Mouse (Mus musculus) hindbrain, embryonic 14.5 days (tissue): ENCODE data around the gene Cxadr. TPM values are rescaled to one million over a fixed set of nuclear protein-coding genes. Genes with fewer than 3 reads are reported as not detected.
"Not testable (repeated sequence)": the region's sequence is repeated elsewhere in the genome, so short reads cannot be mapped to it uniquely, and the experiment has no call there.

Source experiments
- ATAC-seq: fragments of 200-750 bp; cut with Nextera tagmentation; 2 replicates; pipeline ENCODE4 v1.8.0; 2017; ENCODE audit warnings: moderate number of reproducible peaks, mild to moderate bottlenecking, moderate TSS enrichment, moderate library complexity; ENCODE audit not compliant: low FRiP score
- DNase-seq: peaks from one replicate; pipeline ENCODE4 v3.0.0-alpha.2; 2015; ENCODE audit warnings: low spot score
- H3K27ac ChIP-seq: fragments of 300-500 bp; sonication (generic); 2 replicates; pipeline ENCODE4 v1.5.1; 2014; ENCODE audit warnings: mild to moderate bottlenecking, moderate library complexity
- H3K27me3 ChIP-seq: fragments of 300-500 bp; sonication (generic); 2 replicates; pipeline ENCODE4 v1.6.1; 2014; ENCODE audit warnings: mild to moderate bottlenecking, low read length, mixed read lengths; ENCODE audit not compliant: control insufficient read depth, insufficient read depth
- H3K36me3 ChIP-seq: fragments of 300-500 bp; sonication (generic); replicated peaks from 2 replicates; pipeline ENCODE4 v1.6.1; 2014; ENCODE audit not compliant: control insufficient read depth, insufficient read depth
- H3K4me1 ChIP-seq: fragments of 300-500 bp; sonication (generic); replicated peaks from 2 replicates; pipeline ENCODE4 v1.6.1; 2014; ENCODE audit warnings: antibody characterized with exemption, low read length, mixed read lengths; ENCODE audit not compliant: control insufficient read depth, insufficient read depth
- H3K4me2 ChIP-seq: fragments of 300-500 bp; sonication (generic); replicated peaks from 2 replicates; pipeline ENCODE4 v1.6.1; 2014; ENCODE audit warnings: mild to moderate bottlenecking, moderate library complexity
- H3K4me3 ChIP-seq: fragments of 300-500 bp; sonication (generic); replicated peaks from 2 replicates; pipeline ENCODE4 v1.5.1; 2014; ENCODE audit warnings: mild to moderate bottlenecking, low read length
- H3K9ac ChIP-seq: fragments of 300-500 bp; sonication (generic); 2 replicates; pipeline ENCODE4 v1.6.1; 2014
- H3K9me3 ChIP-seq: fragments of 300-500 bp; sonication (generic); 2 replicates; pipeline ENCODE4 v1.6.1; 2016; ENCODE audit warnings: low read length; ENCODE audit not compliant: control insufficient read depth
- WGBS: fragments of 180-500 bp; shearing (Covaris S2); extraction: QIAGEN DNeasy Blood & Tissue Kit; methylation state at CpG from one replicate; pipeline ENCODE4 v1.1.7; 2014; 5-methylcytosine and 5-hydroxymethylcytosine counted together
- polyA plus RNA-seq: library from polyadenylated mRNA; unstranded; fragments of >200 nt; fragmentation: Nextera tagmentation; extraction: Ambion mirVana; gene quantifications from 2 replicates; pipeline ENCODE4 v1.2.1, GENCODE M21; 2014

Gene Cxadr
- polyA plus RNA-seq, 1 experiment from 2014 or later: 107 TPM

DNA sequence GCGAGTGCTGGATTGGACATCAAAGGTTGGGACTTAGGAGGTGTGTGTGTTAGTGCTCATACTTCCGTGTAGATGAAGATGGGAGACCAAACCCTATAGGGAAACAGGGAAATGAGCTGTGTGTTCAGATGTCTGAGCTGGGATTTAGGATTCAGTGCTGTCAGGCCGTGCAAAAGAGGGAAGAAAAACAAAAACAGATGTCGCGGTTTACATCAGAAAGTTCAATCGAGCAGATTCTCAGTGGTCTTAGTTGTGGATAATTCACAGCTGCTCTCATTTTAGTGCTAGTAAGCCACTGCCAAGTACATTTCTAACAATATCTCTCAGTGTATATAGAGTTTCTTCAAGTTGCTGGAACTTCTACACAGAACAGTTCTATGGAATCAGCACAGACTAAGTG lies 42.5 kb downstream of the Cxadr start:
- DNase-seq: no peak
- ATAC-seq: no peak
- Histone ChIP-seq H3K4me3 (no peak overlapping the region), H3K36me3 (peaks cover 21% of the 10 kb centered on the region; the same call in 1 of the 2 replicates), H3K27ac (no peak overlapping the region), H3K27me3 (no peaks in the 10 kb centered on the region), H3K9ac (no peak overlapping the region), H3K4me1 (no peaks in the 10 kb centered on the region), H3K4me2 (no peak overlapping the region), H3K9me3 (no peaks in the 10 kb centered on the region)
- 79% methylated on average over 6 of the region's 6 CpGs for WGBS

- H3K4me2 ChIP-seq: no peak overlapping the region
- DNase-seq (peak; percentile 48), ATAC-seq (no peak)
- H3K9ac ChIP-seq: no peak overlapping the region
- H3K4me3 ChIP-seq: no peak overlapping the region
- H3K27me3 ChIP-seq: no peaks in the 10 kb centered on the region
- 93% methylated on average over 2 of the region's 2 CpGs for WGBS
- no peaks in the 10 kb centered on the region for H3K9me3 ChIP-seq
- no peaks in the 10 kb centered on the region; the same call in 1 of the 2 replicates for H3K36me3 ChIP-seq
- H3K4me1 ChIP-seq: no peaks in the 10 kb centered on the region
- H3K27ac ChIP-seq: no peak overlapping the region
Observed at GRCm38 (mm10) chr16:78346662-78347327, 45.5 kb downstream of the Cxadr start.

DNA sequence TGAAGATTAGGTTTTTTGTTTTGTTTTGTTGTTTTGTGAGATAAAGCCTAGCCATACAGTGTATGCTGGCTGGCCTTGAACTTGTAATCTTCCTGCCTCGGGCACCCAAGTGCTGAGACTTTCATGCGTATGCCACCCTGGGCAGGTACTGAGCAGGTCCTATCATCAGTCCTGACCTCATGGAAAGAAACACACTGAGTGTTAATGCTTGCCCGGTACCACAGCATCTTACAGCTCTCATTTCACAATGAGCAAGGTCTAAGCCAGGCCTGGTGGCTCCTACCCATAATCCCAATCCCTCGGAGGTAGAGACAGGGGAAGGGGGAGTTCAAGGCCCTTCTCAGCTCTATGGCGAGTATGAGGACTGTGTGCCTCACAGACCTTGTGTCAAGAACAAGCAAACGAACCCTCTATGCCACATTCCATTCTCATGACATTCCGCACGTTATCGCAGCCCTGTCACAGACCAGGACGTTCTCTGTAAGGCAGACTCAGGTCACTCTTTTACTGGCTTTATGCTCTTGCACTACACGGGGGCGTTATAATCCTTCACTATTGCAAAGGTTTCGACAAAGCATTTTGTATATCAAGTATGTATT lies 46.1 kb downstream of the Cxadr start:
- no peak overlapping the region for H3K4me2 ChIP-seq
- ATAC-seq (no peak), DNase-seq (no peak)
- WGBS: 90% methylated on average over 13 of the region's 13 CpGs
- H3K9ac ChIP-seq: no peak overlapping the region
- no peaks in the 10 kb centered on the region for H3K4me1 ChIP-seq
- H3K27ac ChIP-seq: no peak overlapping the region
- no peaks in the 10 kb centered on the region for H3K27me3 ChIP-seq
- no peaks in the 10 kb centered on the region for H3K9me3 ChIP-seq
- H3K36me3 ChIP-seq: no peaks in the 10 kb centered on the region; the same call in 1 of the 2 replicates
- no peak overlapping the region for H3K4me3 ChIP-seq

- no peak overlapping the region for H3K9ac ChIP-seq
- H3K27me3 ChIP-seq: no peaks in the 10 kb centered on the region
- no peak overlapping the region for H3K4me3 ChIP-seq
- H3K4me2 ChIP-seq: no peak overlapping the region
- DNase-seq: no peak
- peaks cover 19% of the 10 kb centered on the region; the same call in 1 of the 2 replicates for H3K36me3 ChIP-seq
- WGBS: 91% methylated on average over 3 of the region's 3 CpGs
- H3K27ac ChIP-seq: no peak overlapping the region
- H3K9me3 ChIP-seq: no peaks in the 10 kb centered on the region
- no peak for ATAC-seq
- H3K4me1 ChIP-seq: no peaks in the 10 kb centered on the region
Observed at GRCm38 (mm10) chr16:78357757-78358156, 56.5 kb downstream of the Cxadr start.

DNA sequence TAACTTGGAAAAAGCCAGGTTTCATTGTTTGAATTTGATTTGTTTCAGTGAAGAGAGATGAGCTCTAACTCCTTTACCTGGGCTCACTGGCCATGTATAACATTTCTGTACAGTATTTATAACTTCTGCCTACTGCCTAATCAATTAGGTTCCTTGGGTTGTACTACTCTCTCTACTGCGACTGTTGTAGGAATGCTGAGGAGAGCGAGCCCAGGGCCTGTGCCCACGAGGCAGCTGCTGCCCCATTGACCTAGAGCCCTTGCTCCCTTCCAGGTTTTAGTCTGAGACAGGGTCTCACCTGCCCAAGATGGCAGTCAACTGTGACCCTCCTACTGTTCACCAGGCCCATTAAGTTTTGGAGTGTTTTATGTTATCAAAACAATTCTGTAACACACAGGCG lies 60.2 kb downstream of the Cxadr start:
- Histone ChIP-seq H3K27me3 (no peaks in the 10 kb centered on the region), H3K4me1 (no peaks in the 10 kb centered on the region), H3K9me3 (no peaks in the 10 kb centered on the region), H3K36me3 (peaks cover 40% of the 10 kb centered on the region), H3K4me2 (no peak overlapping the region), H3K27ac (no peak overlapping the region), H3K4me3 (no peak overlapping the region), H3K9ac (no peak overlapping the region)
- DNase-seq (no peak), ATAC-seq (no peak)
- 89% methylated on average over 4 of the region's 4 CpGs for WGBS

DNA sequence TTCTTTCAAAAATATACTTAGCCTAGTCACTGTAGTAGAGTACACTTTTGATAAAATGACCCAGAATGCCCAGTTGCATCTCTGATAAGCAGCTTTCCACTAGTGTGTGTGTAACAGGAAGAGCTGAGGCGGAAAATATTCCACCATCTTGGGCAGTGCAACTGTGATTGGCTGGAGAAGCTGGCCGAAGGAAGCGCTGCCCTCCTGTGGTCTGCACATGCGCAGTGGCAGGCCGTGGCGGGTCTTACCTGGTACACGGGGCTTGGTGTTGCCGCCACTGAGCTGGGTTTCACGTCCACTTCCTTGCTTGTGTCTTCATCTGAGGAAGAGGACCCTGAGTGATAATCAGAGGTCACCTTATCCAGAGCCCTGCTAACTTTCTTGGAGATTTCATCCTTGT lies 63.3 kb downstream of the Cxadr start:
- H3K27me3 ChIP-seq, DNase-seq, H3K4me2 ChIP-seq, H3K4me3 ChIP-seq, H3K4me1 ChIP-seq, H3K9ac ChIP-seq, H3K9me3 ChIP-seq, ATAC-seq, H3K27ac ChIP-seq: not testable (repeated sequence)
- peaks cover 52% of the 10 kb centered on the region for H3K36me3 ChIP-seq
- WGBS: 94% methylated on average over 9 of the region's 9 CpGs

- peaks cover 11% of the 10 kb centered on the region; the same call in 1 of the 2 replicates for H3K4me1 ChIP-seq
- no peaks in the 10 kb centered on the region for H3K9me3 ChIP-seq
- DNase-seq (no peak), ATAC-seq (no peak)
- H3K4me2 ChIP-seq: no peak overlapping the region
- no peak overlapping the region for H3K9ac ChIP-seq
- H3K27me3 ChIP-seq: no peaks in the 10 kb centered on the region
- H3K4me3 ChIP-seq: no peak overlapping the region
- WGBS: 80% methylated on average over 7 of the region's 7 CpGs
- peaks cover 30% of the 10 kb centered on the region for H3K36me3 ChIP-seq
- no peak overlapping the region for H3K27ac ChIP-seq
Observed at GRCm38 (mm10) chr16:78371491-78372046, 70.3 kb downstream of the Cxadr start.

GRCm38 (mm10) chr16:78372786-78373185 lies 71.5 kb downstream of the Cxadr start:
- Histone ChIP-seq H3K36me3 (peaks cover 21% of the 10 kb centered on the region), H3K27me3 (no peaks in the 10 kb centered on the region), H3K4me1 (peaks cover 11% of the 10 kb centered on the region; the same call in 1 of the 2 replicates), H3K4me2 (no peak overlapping the region), H3K9me3 (no peaks in the 10 kb centered on the region), H3K27ac (no peak overlapping the region), H3K9ac (no peak overlapping the region), H3K4me3 (no peak overlapping the region)
- no peak for ATAC-seq
- DNase-seq: no peak
- 97% methylated on average over 5 of the region's 5 CpGs for WGBS

- H3K4me1 ChIP-seq: peaks cover 11% of the 10 kb centered on the region; the same call in 1 of the 2 replicates
- H3K4me3 ChIP-seq: no peak overlapping the region
- ATAC-seq (no peak), DNase-seq (no peak)
- no peaks in the 10 kb centered on the region for H3K9me3 ChIP-seq
- WGBS: 80% methylated on average over 8 of the region's 8 CpGs
- no peak overlapping the region for H3K27ac ChIP-seq
- peaks cover 11% of the 10 kb centered on the region for H3K36me3 ChIP-seq
- no peak overlapping the region for H3K4me2 ChIP-seq
- no peak overlapping the region for H3K9ac ChIP-seq
- H3K27me3 ChIP-seq: no peaks in the 10 kb centered on the region
Observed at GRCm38 (mm10) chr16:78373743-78374142, 72.5 kb downstream of the Cxadr start.
